Mouse (Mus musculus): ENCODE results near the gene Sgpp1.
"Not testable (repeated sequence)": the region's sequence is repeated elsewhere in the genome, so short reads cannot be mapped to it uniquely, and the experiment has no call there.

Sgpp1 gene

GRCm38 (mm10) chr12:75733331-75734070, 2.0 kb downstream of the Sgpp1 start:
- ATAC-seq (ENCODE audit: insufficient number of reproducible peaks, low FRiP score, low TSS enrichment): no peak

GRCm38 (mm10) chr12:75731927-75732443, 3.5 kb downstream of the Sgpp1 start:
- ATAC-seq (ENCODE audit: insufficient number of reproducible peaks, low FRiP score, low TSS enrichment): no peak

GRCm38 (mm10) chr12:75731508-75731907, 4.0 kb downstream of the Sgpp1 start:
- ATAC-seq (ENCODE audit: insufficient number of reproducible peaks, low FRiP score, low TSS enrichment): no peak

- no peak for ATAC-seq (ENCODE audit: insufficient number of reproducible peaks, low FRiP score, low TSS enrichment)
Observed at GRCm38 (mm10) chr12:75730458-75730857, 5.1 kb downstream of the Sgpp1 start.

- no peak for ATAC-seq (ENCODE audit: insufficient number of reproducible peaks, low FRiP score, low TSS enrichment)
Observed at GRCm38 (mm10) chr12:75729876-75730275, 5.7 kb downstream of the Sgpp1 start.

GRCm38 (mm10) chr12:75727333-75728125, 8.0 kb downstream of the Sgpp1 start:
- no peak for ATAC-seq (ENCODE audit: insufficient number of reproducible peaks, low FRiP score, low TSS enrichment)

- ATAC-seq (ENCODE audit: insufficient number of reproducible peaks, low FRiP score, low TSS enrichment): no peak
Observed at GRCm38 (mm10) chr12:75726349-75726861, 9.1 kb downstream of the Sgpp1 start.

GRCm38 (mm10) chr12:75724621-75725324, 10.8 kb downstream of the Sgpp1 start:
- no peak for ATAC-seq (ENCODE audit: insufficient number of reproducible peaks, low FRiP score, low TSS enrichment)

- ATAC-seq (ENCODE audit: insufficient number of reproducible peaks, low FRiP score, low TSS enrichment): no peak
Observed at GRCm38 (mm10) chr12:75723839-75724463, 11.6 kb downstream of the Sgpp1 start.

- ATAC-seq (ENCODE audit: insufficient number of reproducible peaks, low FRiP score, low TSS enrichment): no peak
Observed at GRCm38 (mm10) chr12:75721941-75722340, 13.6 kb downstream of the Sgpp1 start.

- ATAC-seq (ENCODE audit: insufficient number of reproducible peaks, low FRiP score, low TSS enrichment): no peak
Observed at GRCm38 (mm10) chr12:75721006-75721405, 14.5 kb downstream of the Sgpp1 start.

GRCm38 (mm10) chr12:75713596-75713995, 21.9 kb downstream of the Sgpp1 start:
- ATAC-seq (ENCODE audit: insufficient number of reproducible peaks, low FRiP score, low TSS enrichment): no peak

GRCm38 (mm10) chr12:75712905-75713304, 22.6 kb downstream of the Sgpp1 start:
- not testable (repeated sequence) for ATAC-seq (ENCODE audit: insufficient number of reproducible peaks, low FRiP score, low TSS enrichment)

- no peak for ATAC-seq (ENCODE audit: insufficient number of reproducible peaks, low FRiP score, low TSS enrichment)
Observed at GRCm38 (mm10) chr12:75710596-75711376, 24.7 kb downstream of the Sgpp1 start.

GRCm38 (mm10) chr12:75709506-75709905, 26.0 kb downstream of the Sgpp1 start:
- no peak for ATAC-seq (ENCODE audit: insufficient number of reproducible peaks, low FRiP score, low TSS enrichment)

- ATAC-seq (ENCODE audit: insufficient number of reproducible peaks, low FRiP score, low TSS enrichment): no peak
Observed at GRCm38 (mm10) chr12:75706670-75707069, 28.9 kb downstream of the Sgpp1 start.

- ATAC-seq (ENCODE audit: insufficient number of reproducible peaks, low FRiP score, low TSS enrichment): no peak
Observed at GRCm38 (mm10) chr12:75702739-75703122, 32.8 kb downstream of the Sgpp1 start.

- no peak for ATAC-seq (ENCODE audit: insufficient number of reproducible peaks, low FRiP score, low TSS enrichment)
Observed at GRCm38 (mm10) chr12:75702084-75702738, 33.3 kb downstream of the Sgpp1 start.

Measured in cerebellum, adult (tissue).